Comparison of ENCODE assay signal across 8 mouse cellular contexts in genomic region chr3:51225226-51225750, GRCm38 (mm10). TPM values are rescaled to one million over a fixed set of nuclear protein-coding genes. Genes with fewer than 3 reads are reported as not detected.
A peak's percentile ranks its signal among the peaks of the same experiment; 100 is the strongest.
DNase-seq lines count a peak whose midpoint lies in the region; ATAC-seq and TF ChIP-seq lines count a peak whose summit lies in the region.

No protein-coding gene starts in this region.

- no peak for TF ChIP-seq CTCF in ES-Bruce4 (IDR thresholded peaks at IDR 0.05; ENCODE audit: low read depth, low read length)
- no peak for TF ChIP-seq CTCF in forebrain, postnatal 0 days (IDR thresholded peaks at IDR 0.05; ENCODE audit: low read depth)

- H3K9ac ChIP-seq in heart, embryonic 13.5 days = peak overlapping the region; percentile 94
- H3K9ac ChIP-seq in ES-Bruce4 (ENCODE audit: low read depth, poor library complexity, severe bottlenecking) = peak overlapping the region; percentile 95
- peak overlapping the region; percentile 87 for H3K9ac ChIP-seq in forebrain, postnatal 0 days

- H3K36me3 ChIP-seq in heart, embryonic 13.5 days = no peaks in the 10 kb centered on the region
- H3K36me3 ChIP-seq in ES-Bruce4 (ENCODE audit: control insufficient read depth, insufficient read depth, low read length, poor library complexity, severe bottlenecking) = no peaks in the 10 kb centered on the region; the same call in 1 of the 2 replicates
- no peaks in the 10 kb centered on the region for H3K36me3 ChIP-seq in forebrain, postnatal 0 days (ENCODE audit: insufficient read depth)

- peak overlapping the region; percentile 96 for H3K27ac ChIP-seq in heart, embryonic 13.5 days (replicated peaks)
- H3K27ac ChIP-seq in ES-Bruce4 (ENCODE audit: insufficient read depth, low read length) = no peak overlapping the region
- H3K27ac ChIP-seq in forebrain, postnatal 0 days (ENCODE audit: low read depth, low read length) = peak overlapping the region; percentile 97

- DNase-seq in heart, adult 9 months (ENCODE audit: low spot score in 2 of 2) = no peak
- DNase-seq in forebrain, postnatal 0 days = no peak
- no peak for DNase-seq in thymus, postnatal 0 days (ENCODE audit: low spot score)
- DNase-seq in cerebellum, adult 11-12 months = no peak
- no peak for DNase-seq in kidney, postnatal 14 days

- no peak for TF ChIP-seq EP300 in ES-Bruce4 (IDR thresholded peaks at IDR 0.05; ENCODE audit: insufficient read depth, low read depth, low read length)

- H3K4me3 ChIP-seq in heart, embryonic 13.5 days = peak overlapping the region; percentile 95
- peak overlapping the region; percentile 84 for H3K4me3 ChIP-seq in ES-Bruce4 (ENCODE audit: low read depth, low read length)
- H3K4me3 ChIP-seq in forebrain, postnatal 0 days (ENCODE audit: low read depth, low read length) = peak overlapping the region; percentile 79

- no peaks in the 10 kb centered on the region for H3K27me3 ChIP-seq in heart, embryonic 13.5 days (replicated peaks)
- H3K27me3 ChIP-seq in ES-Bruce4 (ENCODE audit: control insufficient read depth, insufficient read depth, low read length, poor library complexity, severe bottlenecking) = no peaks in the 10 kb centered on the region
- no peaks in the 10 kb centered on the region for H3K27me3 ChIP-seq in forebrain, postnatal 0 days (ENCODE audit: insufficient read depth, low read length)

- TF ChIP-seq POLR2A in ES-Bruce4 (IDR thresholded peaks at IDR 0.05; ENCODE audit: insufficient read depth, low read length) = no peak

- ATAC-seq in heart, embryonic 13.5 days (ENCODE audit: extremely low read depth, insufficient number of reproducible peaks, low FRiP score, low TSS enrichment) = no peak
- no peak; the same call in 1 of the 2 replicates for ATAC-seq in forebrain, postnatal 0 days
- ATAC-seq in megakaryocyte, adult 5-6 weeks (ENCODE audit: poor library complexity, severe bottlenecking) = peak; percentile 0; the same call in 1 of the 2 replicates

- no peaks in the 10 kb centered on the region for H3K9me3 ChIP-seq in heart, embryonic 13.5 days
- no peaks in the 10 kb centered on the region for H3K9me3 ChIP-seq in ES-Bruce4 (replicated peaks; ENCODE audit: control insufficient read depth, insufficient read depth, low read length, poor library complexity, severe bottlenecking)
- no peaks in the 10 kb centered on the region for H3K9me3 ChIP-seq in forebrain, postnatal 0 days (ENCODE audit: low read length)

- H3K4me1 ChIP-seq in heart, embryonic 13.5 days = peaks cover 72% of the 10 kb centered on the region
- no peaks in the 10 kb centered on the region for H3K4me1 ChIP-seq in ES-Bruce4 (ENCODE audit: control insufficient read depth, insufficient read depth, low read length)
- peaks cover 19% of the 10 kb centered on the region for H3K4me1 ChIP-seq in forebrain, postnatal 0 days (ENCODE audit: insufficient read depth)

- WGBS in heart, embryonic 13.5 days = 2% methylated on average over 39 of the region's 39 CpGs
- WGBS in forebrain, postnatal 0 days = under 1% methylated on average over 35 of the region's 39 CpGs

- H3K4me2 ChIP-seq in heart, embryonic 13.5 days = peak overlapping the region; percentile 91
- H3K4me2 ChIP-seq in forebrain, postnatal 0 days (ENCODE audit: low read depth) = peak overlapping the region; percentile 68

RNA-seq across cellular contexts. Expression of gene Noct, which starts 1.0 kb away (rescaled TPM):
- polyA plus RNA-seq in heart, embryonic 13.5 days (2015; fragmentation: Nextera tagmentation; extraction: Ambion mirVana) = 8.5 and 8.6 TPM in 2 replicates
- 33.7 and 35.6 TPM in 2 replicates for polyA plus RNA-seq in ES-Bruce4 (2011; ENCODE audit: insufficient read depth, insufficient read length, low read depth, missing spikeins)
- total RNA-seq in forebrain, postnatal 0 days (2014; rRNA removed) = 31.5 and 33.7 TPM in 2 replicates
- polyA plus RNA-seq in forebrain, postnatal 0 days (2015; fragmentation: Nextera tagmentation; extraction: Ambion mirVana) = 27.0 and 32.6 TPM in 2 replicates
- 12.1 and 13.2 TPM in 2 replicates for total RNA-seq in megakaryocyte, adult 5-6 weeks (2015)
- total RNA-seq in megakaryocyte, adult 5-6 weeks (2017) = 4.4 and 7.6 TPM in 2 replicates
- 10.2 and 11.3 TPM in 2 replicates for polyA plus RNA-seq in thymus, postnatal 0 days (2015; fragmentation: Nextera tagmentation; extraction: Ambion mirVana)
